Mouse (Mus musculus) forebrain, postnatal 0 days (tissue): ENCODE measurements around the gene Fmo3. TPM values are rescaled to one million over a fixed set of nuclear protein-coding genes. Genes with fewer than 3 reads are reported as not detected.

ENCODE experiments used
- ATAC-seq: fragments of 200-750 bp; cut with Nextera tagmentation; 2 replicates; pipeline ENCODE4 v1.8.0; 2017; ENCODE audit warnings: mild to moderate bottlenecking, moderate library complexity
- DNase-seq: peaks from one replicate; pipeline ENCODE4 v3.0.0-alpha.2; 2015
- H3K27ac ChIP-seq: fragments of 300-500 bp; sonication (generic); 2 replicates; pipeline ENCODE4 v1.5.1; 2014; ENCODE audit warnings: low read depth, mild to moderate bottlenecking, antibody characterized with exemption, low read length, moderate library complexity, mixed read lengths
- H3K27me3 ChIP-seq: fragments of 300-500 bp; sonication (generic); 2 replicates; pipeline ENCODE4 v1.6.1; 2014; ENCODE audit warnings: mild to moderate bottlenecking, low read length, mixed read lengths; ENCODE audit not compliant: insufficient read depth
- H3K36me3 ChIP-seq: fragments of 300-500 bp; sonication (generic); 2 replicates; pipeline ENCODE4 v1.6.1; 2014; ENCODE audit warnings: mild to moderate bottlenecking, moderate library complexity; ENCODE audit not compliant: insufficient read depth
- H3K4me1 ChIP-seq: fragments of 300-500 bp; sonication (generic); 2 replicates; pipeline ENCODE4 v1.6.1; 2014; ENCODE audit warnings: antibody characterized with exemption; ENCODE audit not compliant: insufficient read depth
- H3K4me2 ChIP-seq: fragments of 300-500 bp; sonication (generic); 2 replicates; pipeline ENCODE4 v1.6.1; 2014; ENCODE audit warnings: low read depth, mild to moderate bottlenecking, moderate library complexity
- H3K4me3 ChIP-seq: fragments of 300-500 bp; sonication (generic); 2 replicates; pipeline ENCODE4 v1.5.1; 2014; ENCODE audit warnings: low read depth, low read length, mixed read lengths
- H3K9ac ChIP-seq: fragments of 300-500 bp; sonication (generic); 2 replicates; pipeline ENCODE4 v1.6.1; 2014; ENCODE audit warnings: mild to moderate bottlenecking
- H3K9me3 ChIP-seq: fragments of 300-500 bp; sonication (generic); 2 replicates; pipeline ENCODE4 v1.6.1; 2016; ENCODE audit warnings: low read length
- CTCF ChIP-seq: sonication (generic); IDR thresholded peaks from 2 replicates; pipeline ENCODE4 v1.5.1; 2016; ENCODE audit warnings: antibody characterized with exemption, control low read depth, low read depth
- WGBS: fragments of 180-500 bp; shearing (Covaris S2); extraction: QIAGEN DNeasy Blood & Tissue Kit; methylation state at CpG from one replicate; pipeline ENCODE4 v1.1.7; 2014; 5-methylcytosine and 5-hydroxymethylcytosine counted together
- polyA plus RNA-seq: library from polyadenylated mRNA; unstranded; fragments of >200 nt; fragmentation: Nextera tagmentation; extraction: Ambion mirVana; gene quantifications from 2 replicates; pipeline ENCODE4 v1.2.1, GENCODE M21; 2015
- total RNA-seq: library from RNA; depleted of rRNA; stranded (reverse); fragments of >200 nt; gene quantifications from 2 replicates; pipeline ENCODE4 v1.2.3, GENCODE M21; 2014; rRNA removed

The Fmo3 gene
- total and polyA plus RNA-seq, 2 experiments from 2014 or later = not detected

GRCm38 (mm10) chr1:162931310-162931875 lies 52.9 kb downstream of the Fmo3 start:
- H3K36me3 ChIP-seq = no peaks in the 10 kb centered on the region
- H3K4me3 ChIP-seq = no peak overlapping the region
- H3K27ac ChIP-seq = no peak overlapping the region
- no peak overlapping the region for H3K9ac ChIP-seq
- TF ChIP-seq CTCF = no peak
- H3K27me3 ChIP-seq = no peaks in the 10 kb centered on the region
- no peak overlapping the region for H3K4me2 ChIP-seq
- WGBS = 88% methylated on average over 4 of the region's 4 CpGs
- H3K4me1 ChIP-seq = no peaks in the 10 kb centered on the region
- DNase-seq (no peak), ATAC-seq (no peak)
- H3K9me3 ChIP-seq = no peaks in the 10 kb centered on the region

DNA sequence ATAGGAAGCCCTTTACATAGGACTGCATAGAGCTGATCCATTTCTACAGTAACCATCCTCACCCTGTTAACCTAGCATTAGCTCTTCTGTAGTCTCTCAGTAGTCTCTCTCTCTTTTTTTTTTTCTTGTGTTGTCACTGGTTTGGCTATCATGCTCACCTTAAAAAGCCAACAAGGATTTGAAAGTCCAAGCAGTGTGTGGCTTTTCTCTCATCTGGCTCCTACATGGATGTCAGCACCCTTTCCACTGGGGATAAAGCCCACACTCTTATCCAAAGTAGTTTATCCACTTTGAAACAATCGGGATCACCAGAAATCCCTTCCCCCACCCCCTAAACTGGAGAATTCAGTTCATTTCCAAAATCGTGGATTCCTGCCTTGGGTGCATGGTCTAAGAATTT lies 53.7 kb downstream of the Fmo3 start:
- ATAC-seq (no peak), DNase-seq (no peak)
- no peak overlapping the region for H3K9ac ChIP-seq
- WGBS = 53% methylated on average over 2 of the region's 2 CpGs
- H3K9me3 ChIP-seq = no peaks in the 10 kb centered on the region
- H3K4me3 ChIP-seq = no peak overlapping the region
- H3K27ac ChIP-seq = no peak overlapping the region
- no peaks in the 10 kb centered on the region for H3K4me1 ChIP-seq
- H3K27me3 ChIP-seq = no peaks in the 10 kb centered on the region
- no peak for TF ChIP-seq CTCF
- H3K36me3 ChIP-seq = no peaks in the 10 kb centered on the region
- no peak overlapping the region for H3K4me2 ChIP-seq

- WGBS = 87% methylated on average over 3 of the region's 3 CpGs
Measured at GRCm38 (mm10) chr1:162929146-162929545, 55.2 kb downstream of the Fmo3 start.

DNA sequence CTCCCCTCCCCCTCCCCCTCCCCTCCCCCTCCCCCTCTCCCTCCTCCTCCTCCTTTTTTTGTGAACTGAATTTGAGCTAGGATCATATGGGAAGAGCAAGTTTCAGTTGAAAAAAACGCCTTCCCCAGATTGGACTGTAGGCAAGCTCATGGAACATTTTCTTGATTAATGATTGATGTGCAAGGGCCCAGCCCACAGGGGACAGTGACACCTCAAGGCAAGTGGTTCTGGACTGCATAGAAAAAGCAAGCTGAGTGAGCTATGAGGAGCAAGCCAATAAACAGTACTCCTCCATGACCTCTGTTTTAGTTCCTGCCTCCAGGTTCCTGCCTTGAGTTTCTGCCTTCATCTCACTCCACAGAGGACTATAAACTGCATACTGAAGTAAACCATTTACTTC lies 59.2 kb downstream of the Fmo3 start:
- Histone ChIP-seq H3K27me3 (no peaks in the 10 kb centered on the region), H3K27ac (no peak overlapping the region), H3K4me3 (no peak overlapping the region), H3K36me3 (no peaks in the 10 kb centered on the region), H3K4me2 (no peak overlapping the region), H3K9ac (no peak overlapping the region), H3K4me1 (no peaks in the 10 kb centered on the region), H3K9me3 (no peaks in the 10 kb centered on the region)
- no peak for TF ChIP-seq CTCF
- ATAC-seq = no peak
- no peak for DNase-seq
- 81% methylated on average over 1 of the region's 1 CpGs for WGBS

More at GRCm38 (mm10) chr1:162929146-162929545, 55.2 kb downstream of the Fmo3 start:
- Histone ChIP-seq H3K27me3 (no peaks in the 10 kb centered on the region), H3K4me3 (no peak overlapping the region), H3K36me3 (no peaks in the 10 kb centered on the region), H3K4me2 (no peak overlapping the region), H3K27ac (no peak overlapping the region), H3K4me1 (no peaks in the 10 kb centered on the region), H3K9ac (no peak overlapping the region), H3K9me3 (no peaks in the 10 kb centered on the region)
- DNase-seq = no peak
- ATAC-seq = no peak
- no peak for TF ChIP-seq CTCF

GRCm38 (mm10) chr1:162916661-162917060 lies 67.7 kb downstream of the Fmo3 start:
- WGBS = 82% methylated on average over 8 of the region's 8 CpGs
- no peak overlapping the region for H3K4me3 ChIP-seq
- no peak for DNase-seq

GRCm38 (mm10) chr1:162914932-162915556 lies 69.3 kb downstream of the Fmo3 start:
- no peak overlapping the region for H3K27ac ChIP-seq
- H3K4me2 ChIP-seq = no peak overlapping the region
- ATAC-seq (no peak), DNase-seq (no peak)
- 86% methylated on average over 4 of the region's 4 CpGs for WGBS
- TF ChIP-seq CTCF = no peak
- no peak overlapping the region for H3K4me3 ChIP-seq
- no peak overlapping the region for H3K9ac ChIP-seq
- H3K36me3 ChIP-seq = no peaks in the 10 kb centered on the region
- no peaks in the 10 kb centered on the region for H3K9me3 ChIP-seq
- H3K27me3 ChIP-seq = no peaks in the 10 kb centered on the region
- H3K4me1 ChIP-seq = no peaks in the 10 kb centered on the region

More at GRCm38 (mm10) chr1:162916661-162917060, 67.7 kb downstream of the Fmo3 start:
- Histone ChIP-seq H3K36me3 (no peaks in the 10 kb centered on the region), H3K4me1 (no peaks in the 10 kb centered on the region), H3K27me3 (no peaks in the 10 kb centered on the region), H3K27ac (no peak overlapping the region), H3K9ac (no peak overlapping the region), H3K9me3 (no peaks in the 10 kb centered on the region), H3K4me2 (no peak overlapping the region)
- no peak for TF ChIP-seq CTCF
- no peak for ATAC-seq

DNA sequence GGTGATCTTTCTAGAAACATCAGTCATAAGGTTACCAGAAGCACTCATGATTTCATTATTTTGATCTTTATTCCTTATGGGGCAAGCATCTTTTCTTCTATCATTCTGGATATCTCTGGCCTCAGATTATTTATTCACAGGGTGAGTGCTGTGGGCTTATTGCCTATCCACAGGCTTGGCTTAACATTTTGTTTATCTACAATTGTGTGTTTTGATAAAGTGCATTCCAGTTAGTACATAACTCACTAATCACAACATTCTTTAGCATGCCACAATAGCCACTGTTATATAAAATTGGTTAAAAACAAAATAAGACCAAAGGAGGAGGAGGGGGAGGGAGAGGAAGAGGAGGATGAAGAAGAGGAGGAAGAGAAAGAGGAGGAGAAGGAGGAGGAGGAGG lies 72.2 kb downstream of the Fmo3 start:
- no peak overlapping the region for H3K27ac ChIP-seq
- TF ChIP-seq CTCF = no peak
- no peaks in the 10 kb centered on the region for H3K27me3 ChIP-seq
- no peak overlapping the region for H3K4me2 ChIP-seq
- no peak for DNase-seq
- H3K9ac ChIP-seq = no peak overlapping the region
- no peaks in the 10 kb centered on the region for H3K4me1 ChIP-seq
- H3K36me3 ChIP-seq = no peaks in the 10 kb centered on the region
- H3K4me3 ChIP-seq = no peak overlapping the region
- ATAC-seq = no peak
- H3K9me3 ChIP-seq = no peaks in the 10 kb centered on the region

Other genes with a start within 250 kb of the Fmo3 start
- gene Prrc2c, start 244.0 kb downstream of the Fmo3 start, total RNA-seq = 52.5 and 72.5 TPM in 2 replicates
- gene Prrc2c, start 244.0 kb downstream of the Fmo3 start, polyA plus RNA-seq = 60.9 and 122 TPM in 2 replicates
- gene Fmo4, start 170.6 kb downstream of the Fmo3 start, total RNA-seq = 0.76 and 0.85 TPM in 2 replicates
- gene Fmo4, start 170.6 kb downstream of the Fmo3 start, polyA plus RNA-seq = 0.09 and 0.17 TPM in 2 replicates
- gene Fmo1, start 117.9 kb downstream of the Fmo3 start, total RNA-seq = 37.2 and 46.8 TPM in 2 replicates
- 28.1 and 33.2 TPM in 2 replicates for gene Fmo1, start 117.9 kb downstream of the Fmo3 start, polyA plus RNA-seq
- gene Fmo2, start 85.8 kb downstream of the Fmo3 start, total RNA-seq = 0.38 and 0.81 TPM in 2 replicates
- 0.30 and 0.50 TPM in 2 replicates for gene Fmo2, start 85.8 kb downstream of the Fmo3 start, polyA plus RNA-seq
- gene Fmo6, start 47.0 kb downstream of the Fmo3 start, total RNA-seq = not detected in 2 replicates
- gene Fmo6, start 47.0 kb downstream of the Fmo3 start, polyA plus RNA-seq = not detected in 2 replicates
- 0.08 TPM in 1 of 2 replicates, not detected in the other for gene Mroh9, start 101.1 kb upstream of the Fmo3 start, total RNA-seq
- gene Mroh9, start 101.1 kb upstream of the Fmo3 start, polyA plus RNA-seq = not detected in 2 replicates